Mouse (Mus musculus): ENCODE results near the gene Arpc5.
"Not testable (repeated sequence)": the region's sequence is repeated elsewhere in the genome, so short reads cannot be mapped to it uniquely, and the experiment has no call there.

The Arpc5 gene

DNA sequence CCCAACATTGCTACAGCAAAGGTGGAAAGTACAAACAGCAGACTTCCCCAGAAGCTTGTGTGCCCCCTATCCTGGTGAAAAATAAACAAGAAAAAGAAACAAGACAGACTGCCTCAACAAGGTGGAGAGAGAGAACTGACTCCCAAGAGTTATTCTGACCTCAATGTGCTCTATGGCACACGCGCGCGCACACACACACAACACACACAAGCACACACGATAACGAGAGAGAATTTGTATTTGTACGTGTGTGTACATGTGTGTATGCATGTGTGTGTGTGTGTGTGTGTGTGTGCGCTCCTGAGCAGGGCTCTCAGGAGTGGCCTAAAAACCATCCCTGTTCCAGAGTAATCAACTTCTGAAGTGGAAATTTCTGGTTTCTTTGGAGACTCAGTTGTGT lies 18.3 kb downstream of the Arpc5 start:
- no peak for DNase-seq

DNA sequence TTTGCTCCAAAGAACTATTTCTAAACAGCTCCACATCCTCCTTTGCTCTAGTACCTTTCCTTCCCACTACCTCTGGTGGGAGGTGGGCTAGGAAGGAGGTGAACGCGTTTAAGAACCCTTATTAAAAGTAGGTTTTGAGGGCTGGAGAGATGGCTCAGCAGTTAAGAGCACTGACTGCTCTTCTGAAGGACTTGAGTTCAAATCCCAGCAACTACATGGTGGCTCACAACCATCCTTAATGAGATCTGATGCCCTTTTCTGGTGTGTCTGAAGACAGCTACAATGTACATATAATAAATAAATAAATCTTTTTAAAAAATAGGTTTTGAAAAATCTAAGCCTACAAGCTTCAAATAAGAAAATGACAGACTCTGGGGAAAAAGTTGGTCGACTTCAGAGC lies 19.1 kb downstream of the Arpc5 start:
- not testable (repeated sequence) for DNase-seq

DNA sequence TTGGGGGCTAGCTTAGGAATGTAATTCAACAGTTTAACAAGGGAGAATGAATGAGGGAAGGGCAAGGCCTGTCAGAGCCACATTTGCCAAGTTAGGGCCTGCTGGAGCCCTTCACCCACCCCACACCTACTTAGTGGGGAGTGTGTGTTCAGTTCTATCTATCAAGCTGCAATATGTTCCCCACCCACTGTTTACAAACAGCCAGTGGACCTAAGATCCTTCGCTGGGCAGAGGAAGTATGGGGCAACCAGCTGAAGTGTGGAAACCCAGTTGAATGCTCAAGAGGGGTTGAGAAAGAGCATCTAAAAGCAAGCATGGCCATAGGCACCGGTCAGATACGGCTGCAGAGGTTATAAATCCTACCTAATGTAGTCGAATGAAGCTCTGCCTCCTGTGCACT lies 20.6 kb downstream of the Arpc5 start:
- DNase-seq, result no peak

DNA sequence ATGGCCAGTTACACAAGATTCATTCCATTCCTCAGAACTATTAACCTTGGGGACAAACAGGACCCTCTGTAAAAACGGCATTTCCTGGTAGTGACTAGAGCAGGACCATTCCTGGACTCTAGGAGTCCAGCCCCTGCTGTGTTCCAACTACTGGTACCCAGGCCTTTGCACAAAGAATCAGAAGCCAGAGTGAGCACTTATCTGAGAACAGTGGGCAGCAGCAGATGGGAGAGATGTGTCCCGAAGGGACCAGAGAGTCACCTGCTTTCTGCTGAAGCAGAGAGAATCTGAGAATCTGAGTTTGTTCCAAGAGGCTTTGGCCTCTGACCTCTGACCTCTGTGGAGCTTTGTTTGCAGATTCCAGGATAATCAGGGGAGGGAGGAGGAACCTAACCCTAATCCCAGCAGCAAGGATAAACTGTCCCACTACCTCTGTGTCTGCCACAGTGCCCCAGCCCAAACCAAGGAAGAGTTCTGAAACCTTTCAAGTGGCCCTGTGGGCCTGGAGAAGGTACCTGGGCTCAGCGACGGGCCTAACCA lies 21.8 kb downstream of the Arpc5 start:
- DNase-seq, result no peak

DNA sequence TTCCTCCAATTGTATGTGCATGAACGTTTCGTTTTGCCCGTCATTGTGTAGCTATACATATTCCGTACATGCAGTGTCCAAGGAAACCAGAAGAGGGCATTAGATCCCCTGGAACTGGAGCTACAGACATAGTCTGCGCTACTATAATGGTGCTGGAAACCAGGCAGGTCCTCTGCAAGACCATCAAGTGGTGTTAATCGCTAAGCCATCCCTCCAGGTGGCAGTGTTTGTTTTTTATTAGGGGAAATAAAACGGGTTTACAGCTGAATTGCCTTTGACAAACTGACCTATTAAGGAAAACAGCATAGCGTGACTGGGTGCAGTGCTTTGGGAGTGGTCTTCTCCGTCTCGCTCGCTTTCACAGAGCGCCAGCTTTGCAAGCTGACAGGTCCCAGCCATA lies 23.9 kb downstream of the Arpc5 start:
- no peak for DNase-seq

DNA sequence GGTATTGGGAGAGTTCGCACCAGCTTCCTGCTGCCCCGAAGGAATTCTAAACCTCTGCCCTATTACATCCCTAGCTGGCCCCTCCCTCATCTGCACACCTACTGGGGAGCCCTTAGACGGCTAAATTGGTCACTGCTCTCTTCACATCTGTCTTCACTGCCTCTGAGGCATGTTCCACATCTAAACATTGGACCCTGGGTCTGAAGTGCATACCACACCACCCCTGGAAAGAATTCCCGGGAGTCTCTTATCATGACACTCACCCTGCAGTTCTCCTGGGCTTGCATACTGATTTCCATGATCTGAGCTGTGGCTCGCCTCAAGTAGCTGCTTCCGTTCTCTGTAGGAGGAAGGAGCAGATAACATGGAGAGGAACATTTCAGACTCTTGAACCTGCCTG lies 24.5 kb downstream of the Arpc5 start:
- no peak for DNase-seq

DNA sequence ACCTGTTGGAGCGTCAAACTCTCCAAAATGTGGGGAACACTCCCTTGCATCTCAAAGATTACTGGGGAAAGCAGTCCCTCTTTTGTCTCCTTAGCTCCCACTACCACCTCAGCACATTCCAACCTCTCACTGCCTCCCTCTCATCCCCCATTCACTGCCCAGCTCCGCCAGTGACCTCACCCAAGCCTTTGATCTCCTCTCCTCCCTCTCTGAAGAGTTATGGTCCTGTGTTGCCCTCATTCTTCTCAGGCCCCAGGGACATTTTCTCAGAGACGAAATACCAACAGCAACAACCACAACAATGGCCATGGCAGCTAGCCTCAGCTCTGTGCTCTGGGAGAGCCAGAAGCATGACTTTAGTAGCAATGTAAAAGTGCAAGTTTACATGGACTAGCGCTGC lies 24.9 kb downstream of the Arpc5 start:
- DNase-seq, result no peak

DNA sequence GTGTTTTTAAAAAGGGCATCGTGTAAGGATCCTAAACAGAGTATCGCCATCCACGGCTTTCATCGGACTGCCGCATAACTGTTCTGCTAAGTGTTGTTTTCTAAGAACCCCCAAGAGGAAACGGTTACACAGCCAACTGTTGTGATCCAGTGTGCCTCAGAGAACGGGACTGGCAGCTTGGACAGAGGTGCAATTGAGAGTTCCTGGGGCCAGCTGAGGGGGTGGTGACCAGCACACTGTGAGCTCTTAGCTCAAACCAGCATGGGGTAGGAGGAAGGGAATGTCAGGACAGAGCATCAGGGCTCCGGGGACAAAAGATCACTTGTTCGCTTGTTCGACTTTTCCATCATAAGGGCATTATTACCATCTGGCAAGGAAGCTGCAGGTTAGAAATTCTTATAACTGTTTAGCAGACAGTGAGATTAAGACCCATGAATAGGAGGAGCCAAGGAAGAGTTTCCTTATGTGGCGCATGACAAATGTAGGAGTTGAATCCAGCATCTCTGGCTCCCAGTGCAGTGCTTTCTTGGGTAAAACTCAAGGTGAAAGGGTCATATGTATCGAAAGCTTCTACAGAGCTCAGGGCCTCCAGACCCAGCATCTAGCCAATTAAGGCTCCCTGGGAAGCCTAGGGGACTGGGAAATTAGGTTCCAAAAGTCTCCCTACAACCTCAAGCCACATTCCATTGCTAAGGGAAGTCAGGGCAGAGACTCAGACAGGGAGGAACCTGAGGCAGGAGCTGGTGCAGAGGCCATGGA lies 26.6 kb downstream of the Arpc5 start:
- DNase-seq, result peak; percentile 40

DNA sequence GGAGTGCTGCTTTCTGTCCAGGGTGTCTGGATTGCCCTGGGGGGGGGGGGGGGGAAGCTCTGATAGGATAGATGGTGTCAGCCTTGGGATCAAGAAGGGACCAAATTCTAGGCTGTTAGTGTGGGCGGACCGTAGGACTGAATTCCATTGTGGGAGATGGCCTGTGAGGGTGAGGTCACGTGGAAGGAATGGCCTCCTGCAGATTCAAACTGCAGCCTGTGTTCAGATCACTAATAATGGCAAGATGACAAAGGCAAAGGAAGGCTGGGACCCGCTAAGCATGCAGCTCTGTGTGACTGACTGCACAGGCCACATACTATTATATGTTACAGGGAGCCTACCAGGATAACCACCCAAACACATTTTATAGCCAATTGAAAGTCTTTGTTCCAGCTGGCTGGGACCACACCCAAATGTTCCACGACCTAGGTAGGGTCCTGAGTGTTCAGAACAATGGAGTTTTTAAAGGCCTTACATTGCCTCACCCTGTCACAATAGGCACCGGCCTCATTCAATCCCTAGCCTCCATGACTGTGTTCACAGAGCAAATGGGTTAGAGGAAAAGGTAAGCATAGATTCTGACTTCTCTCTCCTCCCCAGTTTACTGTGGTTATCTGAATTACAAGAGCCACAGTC lies 27.3 kb downstream of the Arpc5 start:
- no peak for DNase-seq

DNA sequence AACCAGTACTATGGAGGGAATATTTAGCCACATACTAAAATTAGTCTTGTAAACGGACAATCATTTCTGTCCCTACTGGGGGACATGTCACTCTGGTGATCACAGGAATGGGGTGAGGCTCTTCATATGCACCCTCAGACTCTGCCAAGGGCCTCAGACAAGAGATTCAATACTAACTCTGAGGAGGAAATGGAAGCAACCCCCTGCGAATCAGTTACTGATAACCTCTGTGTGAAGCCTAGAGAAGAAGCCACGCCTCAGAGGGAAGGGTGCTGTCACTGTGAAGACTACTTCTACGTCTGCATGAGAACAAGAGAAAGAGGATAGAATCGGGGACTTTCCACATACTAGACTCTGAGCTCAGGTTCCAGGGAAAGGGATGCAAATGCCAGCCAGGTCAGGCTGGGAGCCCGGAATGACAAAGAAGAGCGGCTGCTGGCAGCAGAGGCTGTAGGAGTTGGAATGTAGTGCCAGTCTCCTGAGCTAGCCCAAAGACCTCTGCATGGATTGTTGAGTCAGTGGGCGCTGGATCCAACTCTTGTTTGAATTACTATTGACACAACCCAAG lies 29.4 kb downstream of the Arpc5 start:
- DNase-seq, result no peak

DNA sequence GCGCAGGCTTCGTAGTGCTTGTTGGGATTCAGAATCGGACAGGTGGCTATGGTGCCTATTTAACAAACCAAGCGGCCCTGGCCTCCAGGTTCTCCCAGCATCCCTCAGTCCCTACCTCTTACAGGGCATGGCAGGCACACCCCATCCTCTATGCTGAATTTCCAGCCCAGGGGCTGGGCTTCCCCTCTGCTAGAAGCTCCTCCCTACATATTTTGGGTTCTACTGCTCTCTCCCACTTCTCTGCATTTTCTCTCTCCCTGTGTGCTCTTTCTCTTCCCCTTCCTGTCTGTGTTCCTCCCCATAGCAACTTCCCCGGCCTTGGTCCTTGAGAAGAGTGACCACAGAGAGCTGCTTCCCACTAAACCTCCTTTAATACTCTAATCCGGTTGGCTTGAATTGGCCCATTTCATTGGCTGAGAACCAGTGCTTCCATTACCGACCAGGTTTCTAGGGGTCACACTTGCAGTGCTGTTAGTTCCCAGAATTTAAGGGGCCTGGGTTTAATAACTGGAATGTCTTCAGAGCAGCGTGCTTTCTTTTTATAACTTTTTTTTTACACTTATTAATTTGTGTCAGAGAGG lies 30.4 kb downstream of the Arpc5 start:
- no peak for DNase-seq

DNA sequence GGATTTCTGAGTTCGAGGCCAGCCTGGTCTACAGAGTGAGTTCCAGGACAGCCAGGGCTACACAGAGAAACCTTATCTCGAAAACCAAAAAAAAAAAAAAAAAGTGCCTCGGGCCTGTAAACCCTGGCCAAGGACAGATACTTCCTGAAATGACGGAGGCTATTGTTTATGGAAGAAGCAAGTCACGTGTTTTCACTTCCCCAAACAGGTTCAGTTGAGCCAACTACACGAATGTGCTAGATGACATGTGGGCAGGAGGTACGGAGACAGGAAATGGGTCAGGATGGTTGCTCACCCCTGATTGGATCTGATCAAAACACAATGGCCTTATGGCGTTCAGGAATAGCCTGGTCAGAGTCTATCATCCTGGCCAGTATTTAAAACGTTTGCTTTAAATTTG lies 31.8 kb downstream of the Arpc5 start:
- no peak for DNase-seq

DNA sequence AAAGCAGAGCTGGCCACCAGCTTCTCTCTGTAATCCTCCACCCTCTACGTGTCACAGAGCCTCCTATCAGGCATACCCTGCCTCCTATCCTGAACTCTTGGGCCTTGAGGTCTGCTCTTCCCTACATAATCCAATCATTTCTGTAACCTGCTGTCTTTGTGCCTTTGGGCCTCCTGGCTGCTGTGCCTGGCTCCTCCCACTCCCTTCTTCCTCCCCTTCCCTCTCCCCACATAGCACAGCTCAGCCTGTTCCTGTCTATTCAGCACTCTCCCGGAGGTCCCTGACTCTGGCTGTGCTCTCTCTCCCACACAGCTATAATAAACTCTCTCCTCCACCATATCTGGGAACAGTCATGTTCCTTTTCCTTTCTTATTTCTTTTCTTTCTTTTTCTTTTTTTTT lies 33.6 kb downstream of the Arpc5 start, which contains the start of gene Ncf2:
Gene Ncf2 (plus strand): TSS at position 298 of the 400 bp plus-strand sequence.
- no peak for DNase-seq

DNA sequence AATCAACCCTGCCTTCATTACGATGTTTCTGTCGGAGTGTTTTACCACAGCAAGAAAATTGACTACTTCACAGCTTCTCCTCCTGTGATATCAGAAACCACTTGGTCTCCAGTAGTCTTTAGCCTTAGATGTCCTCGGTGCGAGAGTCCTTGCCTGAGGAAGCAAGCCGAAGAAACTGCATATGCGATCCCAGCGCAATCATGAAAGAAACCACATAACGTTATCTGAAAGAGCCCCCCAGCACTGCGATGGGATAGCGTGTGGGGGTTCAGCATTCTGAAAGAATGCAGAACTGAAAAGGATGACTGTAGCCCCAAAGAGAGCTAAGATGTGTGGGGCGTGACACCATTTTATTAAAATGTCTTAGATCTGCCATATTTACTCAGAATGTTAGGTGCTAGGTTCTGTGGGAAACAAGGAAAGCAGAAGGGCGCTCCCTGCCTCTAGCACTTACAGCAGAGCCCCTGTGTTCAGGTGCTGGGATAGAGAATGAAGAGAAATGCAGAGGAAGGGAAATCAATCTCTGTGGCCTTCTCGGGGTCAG lies 34.4 kb downstream of the Arpc5 start:
- no peak for DNase-seq

DNA sequence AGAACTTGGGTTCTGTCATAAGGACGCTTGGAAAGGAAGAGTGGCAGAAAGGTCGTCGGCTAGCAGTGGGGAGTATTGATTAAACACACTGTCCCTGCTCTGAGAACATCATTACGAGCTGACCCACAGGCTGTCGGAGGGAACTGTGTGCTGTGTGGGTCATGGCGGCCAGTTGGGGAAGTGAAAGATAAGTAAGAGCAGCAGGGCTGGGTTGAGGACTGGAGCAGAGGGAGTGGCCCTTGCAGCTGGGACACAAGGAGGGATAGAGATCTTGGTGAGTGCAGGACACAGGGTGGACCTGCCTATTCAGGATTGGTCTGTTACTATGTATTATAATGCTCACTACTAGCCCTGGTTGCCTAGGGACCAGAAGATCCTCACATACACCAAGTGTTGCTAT lies 38.6 kb downstream of the Arpc5 start:
- DNase-seq, result no peak

DNA sequence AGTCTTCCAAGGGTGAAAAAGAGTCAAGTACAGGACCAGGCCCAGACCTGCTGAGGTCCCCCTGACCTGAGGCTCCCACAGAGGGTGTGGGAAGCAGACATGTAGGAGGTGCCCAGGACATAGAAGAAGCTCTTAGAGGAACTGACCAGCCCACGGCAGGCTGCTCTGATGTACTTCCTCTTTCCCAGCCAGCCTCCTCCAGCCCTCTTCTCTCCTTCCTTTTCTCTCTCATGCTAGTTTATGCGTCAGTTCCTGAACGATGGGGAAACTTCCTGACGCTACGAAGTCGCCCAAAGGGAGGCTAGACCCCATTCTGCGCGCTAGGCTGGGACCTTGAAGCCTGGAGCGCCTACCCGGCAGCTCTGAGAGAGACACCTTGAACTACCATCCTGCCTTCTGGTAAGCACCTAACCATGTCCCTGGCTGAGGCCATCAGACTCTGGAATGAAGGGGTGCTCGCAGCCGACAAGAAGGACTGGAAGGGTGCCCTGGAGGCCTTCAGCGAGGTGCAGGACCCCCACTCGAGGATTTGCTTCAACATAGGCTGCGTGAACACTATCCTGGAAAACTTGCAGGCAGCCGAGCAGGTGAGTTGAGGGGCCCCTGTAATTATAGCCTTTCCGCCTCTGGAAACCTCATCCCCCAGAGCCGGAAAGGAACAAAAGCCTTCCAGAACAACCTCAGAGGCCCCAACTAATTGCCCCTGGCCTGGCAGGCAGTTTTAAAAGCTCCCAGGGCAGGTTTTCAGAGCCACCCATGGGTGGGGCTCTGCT lies 41.5 kb downstream of the Arpc5 start:
- no peak for DNase-seq

DNA sequence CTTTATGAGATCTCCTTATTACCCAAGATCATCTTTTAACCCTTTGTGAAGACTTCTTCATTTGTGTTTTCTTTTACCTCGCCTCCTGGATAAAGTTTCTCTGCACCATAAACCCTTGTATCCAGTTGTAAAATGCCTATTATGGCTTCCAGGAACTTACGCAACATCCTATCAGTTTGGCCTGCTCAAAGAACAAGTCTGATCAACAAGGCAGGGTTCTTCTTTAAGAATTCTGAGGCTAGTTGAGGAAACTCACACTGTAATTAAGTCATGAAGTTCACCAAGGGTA lies 42.0 kb downstream of the Arpc5 start:
- DNase-seq, result no peak

DNA sequence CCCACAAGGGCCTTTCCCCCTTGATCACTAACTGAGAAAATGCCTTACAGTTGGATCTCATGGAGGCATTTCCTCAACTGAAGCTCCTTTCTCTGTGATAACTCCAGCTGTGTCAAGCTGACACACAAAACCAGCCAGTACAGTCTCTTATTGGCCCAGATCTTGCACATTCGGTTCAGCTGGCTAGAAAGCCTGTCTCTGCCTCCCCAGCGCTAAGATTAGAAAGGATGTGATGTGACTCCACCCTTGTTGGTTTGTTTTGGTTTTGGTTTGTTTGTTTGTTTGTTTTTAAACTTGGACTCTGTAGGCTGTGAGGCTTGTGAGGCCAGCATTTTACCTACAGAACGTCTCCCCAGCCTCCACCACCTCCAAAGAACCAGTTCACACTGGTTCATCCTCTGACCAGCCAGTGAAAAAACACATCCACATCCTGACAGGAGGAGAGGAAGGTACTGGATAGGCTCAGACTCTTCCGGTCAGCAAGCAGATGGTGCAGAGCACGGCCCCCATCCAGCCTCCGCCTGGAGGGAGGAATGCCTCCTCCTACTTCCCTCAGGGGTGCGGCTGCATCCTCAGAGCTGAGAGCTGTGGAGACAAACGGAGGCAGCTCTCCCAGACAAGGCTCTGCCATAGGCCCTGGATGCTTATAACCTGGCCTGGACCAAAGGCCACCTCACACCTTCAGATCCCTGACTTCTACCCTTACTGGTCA lies 43.4 kb downstream of the Arpc5 start:
- no peak for DNase-seq

DNA sequence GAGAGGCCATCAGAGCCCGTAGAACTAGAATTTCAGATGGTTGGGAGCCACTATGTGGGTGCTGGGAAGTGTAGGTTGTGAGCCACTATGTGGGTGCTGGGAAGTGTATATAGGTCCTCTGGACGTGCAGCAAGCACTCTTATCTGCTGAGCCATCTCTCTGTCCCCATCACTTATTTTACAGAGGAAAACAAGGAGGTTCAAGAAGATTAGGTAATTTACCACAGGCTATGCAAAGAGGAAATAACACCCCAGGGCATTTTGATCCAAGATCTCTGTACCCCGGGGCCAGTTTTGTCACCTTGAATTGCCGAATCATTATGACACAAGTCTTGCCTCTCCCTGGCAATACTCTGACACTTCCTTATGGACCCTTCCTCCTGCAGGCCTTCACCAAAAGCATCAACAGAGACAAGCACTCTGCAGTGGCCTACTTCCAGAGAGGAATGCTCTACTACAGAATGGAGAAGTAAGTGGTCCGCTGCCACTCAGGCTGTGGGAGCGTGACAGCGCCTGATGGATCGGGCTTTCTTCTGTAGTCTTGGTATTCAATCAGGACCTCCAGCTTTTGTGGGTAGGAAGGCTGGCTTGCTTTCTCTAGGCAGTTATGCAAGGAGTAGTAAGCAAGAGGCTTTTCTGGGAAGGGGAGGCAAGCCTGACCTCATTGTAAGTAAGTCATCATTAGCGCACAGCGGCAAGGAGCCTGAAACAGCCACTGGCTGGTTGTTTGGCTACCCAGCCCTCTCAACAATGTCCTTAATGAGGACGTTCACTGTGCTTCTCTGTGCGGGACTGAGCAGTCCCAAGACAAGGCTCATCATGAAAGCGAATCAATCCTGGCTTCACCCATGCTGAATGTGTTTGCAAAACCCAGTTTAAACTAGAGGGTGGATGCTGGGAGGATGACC lies 44.4 kb downstream of the Arpc5 start:
- DNase-seq, result no peak

DNA sequence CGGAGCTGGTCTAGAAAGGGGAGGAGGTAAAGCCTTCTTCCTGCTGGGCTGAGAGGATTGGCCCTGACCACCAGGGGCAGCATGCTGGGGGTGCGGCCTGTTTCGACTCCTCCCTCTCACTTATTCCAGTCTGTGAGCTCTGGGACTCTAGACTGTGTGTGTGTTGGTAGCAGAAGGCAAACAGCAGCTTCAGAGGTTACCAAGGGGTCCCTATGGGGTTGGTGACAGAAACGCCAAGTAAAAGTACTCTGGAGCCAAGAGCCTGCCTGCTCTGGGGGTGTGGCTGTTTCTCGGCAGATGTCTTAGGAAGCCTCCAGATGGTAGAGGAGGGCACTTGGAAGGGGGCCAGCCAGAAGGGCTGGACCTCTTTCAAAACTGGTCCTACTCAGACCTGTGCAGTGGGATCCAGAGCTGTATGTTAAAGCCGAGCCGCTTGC lies 48.9 kb downstream of the Arpc5 start:
- DNase-seq, result peak; percentile 21
